Comparison of ENCODE assay signal across 15 mouse cellular contexts in genomic region chr13:40480830-40481229, GRCm38 (mm10).
DNase-seq lines count a peak whose midpoint lies in the region; ATAC-seq lines count a peak whose summit lies in the region.
"Had no signal": no experiment of that assay in that cellular context is flagged by ENCODE, and none has a peak within 500 bp of the region (broad histone marks: within the 10 kb centered on the region; RNA-seq: fewer than 3 reads in every experiment).

No protein-coding gene starts in this region.

- no peaks in the 10 kb centered on the region for H3K27me3 ChIP-seq in hindbrain, embryonic 13.5 days
- no peaks in the 10 kb centered on the region for H3K27me3 ChIP-seq in hindbrain, embryonic 14.5 days (ENCODE audit: control insufficient read depth, insufficient read depth, low read length)
- no peaks in the 10 kb centered on the region for H3K27me3 ChIP-seq in neural tube, embryonic 13.5 days
- no peaks in the 10 kb centered on the region for H3K27me3 ChIP-seq in neural tube, embryonic 15.5 days (replicated peaks)
- H3K27me3 ChIP-seq in midbrain, embryonic 15.5 days (replicated peaks), result no peaks in the 10 kb centered on the region

- H3K9me3 ChIP-seq in hindbrain, embryonic 13.5 days, result no peaks in the 10 kb centered on the region
- H3K9me3 ChIP-seq in hindbrain, embryonic 14.5 days (ENCODE audit: control insufficient read depth, low read length), result no peaks in the 10 kb centered on the region
- H3K9me3 ChIP-seq in neural tube, embryonic 13.5 days, result no peaks in the 10 kb centered on the region
- H3K9me3 ChIP-seq in neural tube, embryonic 15.5 days (replicated peaks), result no peaks in the 10 kb centered on the region
- H3K9me3 ChIP-seq in midbrain, embryonic 15.5 days, result no peaks in the 10 kb centered on the region

- no peak overlapping the region for H3K4me2 ChIP-seq in hindbrain, embryonic 13.5 days
- no peak overlapping the region for H3K4me2 ChIP-seq in hindbrain, embryonic 14.5 days (replicated peaks)
- H3K4me2 ChIP-seq in neural tube, embryonic 13.5 days, result no peak overlapping the region
- H3K4me2 ChIP-seq in neural tube, embryonic 15.5 days, result no peak overlapping the region
- no peak overlapping the region for H3K4me2 ChIP-seq in midbrain, embryonic 15.5 days
- H3K4me2 ChIP-seq: lung, embryonic 14.5 days had no signal

- peak overlapping the region; percentile 18; the same call in 1 of the 2 replicates for H3K27ac ChIP-seq in hindbrain, embryonic 13.5 days
- no peak overlapping the region for H3K27ac ChIP-seq in hindbrain, embryonic 14.5 days
- H3K27ac ChIP-seq in neural tube, embryonic 13.5 days (replicated peaks), result no peak overlapping the region
- H3K27ac ChIP-seq in neural tube, embryonic 15.5 days (replicated peaks), result no peak overlapping the region; the same call in 1 of the 2 replicates
- no peak overlapping the region for H3K27ac ChIP-seq in midbrain, embryonic 15.5 days
- H3K27ac ChIP-seq: heart, adult 2 months had no signal

- peak; percentile 52 to 70 for DNase-seq in cerebellum, postnatal 10 days
- no peak for DNase-seq in cerebellum, postnatal 36 days
- no peak for DNase-seq in hindbrain, embryonic 14.5 days (ENCODE audit: low spot score)
- no peak for DNase-seq in kidney, adult 11 months
- DNase-seq: adrenal gland, postnatal 36 days; heart, adult 2 months; kidney, adult 2 months; kidney, postnatal 36 days; lung, embryonic 14.5 days; right cerebral cortex, postnatal 25 days had no signal

- H3K36me3 ChIP-seq in hindbrain, embryonic 13.5 days, result no peaks in the 10 kb centered on the region
- no peaks in the 10 kb centered on the region for H3K36me3 ChIP-seq in hindbrain, embryonic 14.5 days (replicated peaks; ENCODE audit: control insufficient read depth, insufficient read depth)
- no peaks in the 10 kb centered on the region for H3K36me3 ChIP-seq in neural tube, embryonic 13.5 days
- no peaks in the 10 kb centered on the region for H3K36me3 ChIP-seq in neural tube, embryonic 15.5 days
- no peaks in the 10 kb centered on the region for H3K36me3 ChIP-seq in midbrain, embryonic 15.5 days (replicated peaks)

- H3K4me1 ChIP-seq in hindbrain, embryonic 13.5 days (replicated peaks), result peaks cover 6% of the 10 kb centered on the region
- no peaks in the 10 kb centered on the region for H3K4me1 ChIP-seq in hindbrain, embryonic 14.5 days (replicated peaks; ENCODE audit: control insufficient read depth, insufficient read depth, low read length)
- H3K4me1 ChIP-seq in neural tube, embryonic 13.5 days (replicated peaks), result peaks cover 7% of the 10 kb centered on the region; the same call in 1 of the 2 replicates
- 0 out of 2 replicates have a peak, but pooled peaks cover 3% of the 10 kb centered on the region for H3K4me1 ChIP-seq in neural tube, embryonic 15.5 days
- peaks cover 4% of the 10 kb centered on the region; the same call in 1 of the 2 replicates for H3K4me1 ChIP-seq in midbrain, embryonic 15.5 days

- whole genome bisulfite sequencing in hindbrain, embryonic 13.5 days, result 48% methylated on average over 7 of the region's 7 CpGs
- WGBS in hindbrain, embryonic 14.5 days, result 45% methylated on average over 7 of the region's 7 CpGs
- WGBS in neural tube, embryonic 13.5 days, result 40% methylated on average over 7 of the region's 7 CpGs
- 43% methylated on average over 7 of the region's 7 CpGs for WGBS in neural tube, embryonic 15.5 days
- 28% methylated on average over 7 of the region's 7 CpGs for WGBS in midbrain, embryonic 15.5 days

- no peak overlapping the region for H3K4me3 ChIP-seq in hindbrain, embryonic 13.5 days
- H3K4me3 ChIP-seq in hindbrain, embryonic 14.5 days (replicated peaks; ENCODE audit: low read length), result no peak overlapping the region
- H3K4me3 ChIP-seq in neural tube, embryonic 13.5 days, result no peak overlapping the region
- H3K4me3 ChIP-seq in neural tube, embryonic 15.5 days (replicated peaks), result no peak overlapping the region
- no peak overlapping the region for H3K4me3 ChIP-seq in midbrain, embryonic 15.5 days
- H3K4me3 ChIP-seq: heart, adult 2 months had no signal

- ATAC-seq in hindbrain, embryonic 13.5 days (ENCODE audit: low FRiP score), result peak; percentile 49; the same call in 1 of the 2 replicates
- no peak; the same call in 1 of the 2 replicates for ATAC-seq in hindbrain, embryonic 14.5 days (ENCODE audit: low FRiP score)
- ATAC-seq in neural tube, embryonic 13.5 days (ENCODE audit: low read depth), result no peak
- no peak for ATAC-seq in neural tube, embryonic 15.5 days (ENCODE audit: low FRiP score)
- peak; percentile 72 for ATAC-seq in midbrain, embryonic 15.5 days (replicated peaks)
- ATAC-seq: activated CD4-positive, CD25-positive, alpha-beta regulatory T cell, adult 4 months had no signal

- no peak overlapping the region for H3K9ac ChIP-seq in hindbrain, embryonic 13.5 days
- H3K9ac ChIP-seq in hindbrain, embryonic 14.5 days, result no peak overlapping the region
- H3K9ac ChIP-seq in neural tube, embryonic 13.5 days, result peak overlapping the region; percentile 43; the same call in 1 of the 2 replicates
- no peak overlapping the region for H3K9ac ChIP-seq in neural tube, embryonic 15.5 days (replicated peaks)
- no peak overlapping the region for H3K9ac ChIP-seq in midbrain, embryonic 15.5 days
- H3K9ac ChIP-seq: lung, embryonic 14.5 days had no signal

Comparison
In these comparisons a context has a peak if more than half of its experiments do, and no peak if none do; other contexts are left out.
1. DNase-seq: peak in cerebellum, postnatal 10 days (2 of 2); none in cerebellum, postnatal 36 days (0 of 2), hindbrain, embryonic 14.5 days (single experiment) and kidney, adult 11 months (single experiment).
2. ATAC-seq: peak in hindbrain, embryonic 13.5 days (single experiment) and midbrain, embryonic 15.5 days (single experiment); none in hindbrain, embryonic 14.5 days (single experiment), neural tube, embryonic 13.5 days (single experiment) and neural tube, embryonic 15.5 days (single experiment).